Mouse (Mus musculus) fibroblast of lung, adult 2 months (primary cell): ENCODE measurements at regions not wholly inside any gene's neighbourhood (a gene's known extent, or its start where the extent isn't known, plus 50 kb on each side); places are given as distances from the start of the nearest gene placed in this dataset.

Source experiments
- DNase-seq: peaks from one replicate; pipeline ENCODE4 v3.0.0-alpha.2; 2011; ENCODE audit warnings: low read depth

DNA sequence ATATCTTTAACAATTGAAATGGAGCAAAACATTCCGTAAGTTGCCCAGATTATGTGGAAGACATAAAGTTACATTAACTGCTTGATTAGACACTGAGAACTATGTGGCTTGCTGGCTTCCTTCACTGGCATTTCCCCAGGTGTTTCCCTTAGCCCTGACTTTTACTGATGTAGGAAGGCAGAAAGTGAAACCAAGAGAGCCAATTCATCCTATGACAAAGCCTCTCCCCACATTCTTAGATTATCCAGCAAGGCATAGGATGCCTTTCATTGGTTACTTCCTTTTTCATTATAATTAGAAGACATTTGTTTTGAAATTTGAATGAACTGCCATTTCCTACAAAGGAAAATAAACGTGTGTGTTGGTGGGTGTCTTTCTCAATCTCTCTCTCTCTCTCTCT lies 72.1 kb downstream of the Cdc42ep3 start:
- DNase-seq = no peak

DNA sequence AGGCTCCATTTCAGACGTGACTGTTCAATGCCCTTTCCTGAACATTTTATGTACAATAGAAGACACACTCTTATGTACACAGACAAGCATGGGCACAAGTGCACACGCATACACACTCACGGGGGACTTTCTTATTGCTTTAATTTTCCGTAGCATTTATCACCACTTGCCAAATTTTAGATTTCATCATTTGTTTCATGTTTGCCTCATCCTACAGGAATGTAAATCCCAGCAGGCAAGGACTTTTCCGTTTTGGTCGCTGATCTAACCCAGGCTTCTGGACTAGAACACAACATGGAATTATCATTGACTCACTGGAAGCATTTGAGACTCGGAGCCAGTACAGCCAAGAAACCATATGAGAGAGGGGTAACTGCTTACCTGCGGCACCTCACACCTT lies 81.3 kb downstream of the Cdc42ep3 start:
- DNase-seq = no peak

DNA sequence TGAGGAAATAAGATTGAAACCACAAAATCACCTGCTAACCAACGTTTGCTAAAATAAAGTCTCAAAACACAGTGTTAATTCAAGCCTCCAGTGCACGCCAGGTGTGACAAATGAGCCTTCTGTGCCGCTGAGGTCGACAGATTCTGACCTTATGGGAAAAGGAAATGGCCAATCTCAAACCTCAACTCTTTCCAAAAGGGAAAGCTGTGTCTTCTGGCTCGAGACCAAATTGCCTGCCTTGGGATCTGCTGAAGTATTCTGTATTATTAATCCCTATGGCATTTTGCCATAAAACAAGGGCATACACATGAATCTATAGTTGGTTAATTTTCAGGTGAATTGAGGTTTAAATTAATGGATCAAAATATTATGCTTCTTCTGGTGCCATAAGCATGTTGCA lies 95.2 kb downstream of the Cdc42ep3 start:
- no peak for DNase-seq

DNA sequence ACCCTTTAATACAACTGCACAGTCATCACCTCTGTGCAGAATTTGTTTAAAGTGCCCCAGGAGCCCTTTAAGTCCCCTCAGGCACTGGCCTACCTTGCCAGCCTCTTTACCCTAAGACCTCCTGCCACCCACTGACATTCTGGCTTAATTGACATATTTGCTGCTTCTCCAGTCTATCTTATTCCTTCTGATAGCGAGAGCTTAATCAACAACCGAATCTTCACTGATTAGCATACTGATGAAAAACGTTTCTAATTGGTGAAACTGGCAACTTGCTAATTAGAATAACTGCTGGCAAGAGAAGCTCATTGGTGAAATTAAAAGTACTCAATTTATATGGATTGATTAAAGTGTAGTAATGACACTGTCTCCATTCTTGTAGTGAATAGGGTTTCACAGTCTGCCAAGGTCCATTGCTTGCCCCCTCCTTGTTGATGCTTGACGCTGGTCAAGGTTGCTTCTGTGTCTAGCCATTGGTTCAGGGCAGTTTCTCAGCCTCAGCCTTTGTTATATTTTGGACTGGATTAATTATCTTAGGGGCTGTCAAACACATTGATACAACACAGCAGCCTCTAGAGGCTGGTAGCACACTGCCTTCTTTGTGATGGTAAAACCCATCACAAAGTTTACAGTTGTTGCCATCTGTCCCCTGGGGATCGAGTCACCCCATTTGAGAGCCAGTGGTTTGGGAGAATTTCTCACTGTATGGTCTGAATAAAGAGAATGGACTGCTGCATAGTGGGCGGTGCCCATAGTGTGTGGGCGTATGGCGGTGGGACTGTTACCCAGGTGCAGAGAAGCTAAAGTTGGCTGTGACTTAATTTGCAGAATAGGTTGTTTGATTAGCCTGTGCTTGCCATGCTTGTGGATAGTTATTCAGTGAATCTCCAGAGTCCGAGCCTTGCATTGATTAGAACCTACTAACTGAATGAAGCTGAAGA lies 107.7 kb downstream of the Cdc42ep3 start:
- no peak for DNase-seq

DNA sequence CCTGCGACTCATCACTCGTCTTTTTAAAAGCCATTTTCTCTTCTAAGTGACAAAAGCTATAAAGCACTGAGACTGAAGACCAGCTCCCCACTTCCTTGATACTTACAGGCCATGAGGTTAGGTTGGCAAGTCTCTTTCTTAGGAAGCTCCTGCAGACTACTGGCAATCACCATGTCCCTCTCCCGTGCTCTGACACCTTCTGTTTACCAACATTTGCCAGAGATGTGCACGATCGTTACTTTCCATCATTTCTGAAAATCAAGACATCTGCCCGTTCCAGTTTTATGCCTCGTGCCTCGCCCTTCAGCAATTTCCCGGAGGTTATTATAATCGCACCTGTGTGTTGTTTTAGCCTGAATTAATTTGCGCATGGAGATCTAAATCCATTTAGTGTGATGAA lies 110.8 kb downstream of the Cdc42ep3 start:
- DNase-seq = no peak

DNA sequence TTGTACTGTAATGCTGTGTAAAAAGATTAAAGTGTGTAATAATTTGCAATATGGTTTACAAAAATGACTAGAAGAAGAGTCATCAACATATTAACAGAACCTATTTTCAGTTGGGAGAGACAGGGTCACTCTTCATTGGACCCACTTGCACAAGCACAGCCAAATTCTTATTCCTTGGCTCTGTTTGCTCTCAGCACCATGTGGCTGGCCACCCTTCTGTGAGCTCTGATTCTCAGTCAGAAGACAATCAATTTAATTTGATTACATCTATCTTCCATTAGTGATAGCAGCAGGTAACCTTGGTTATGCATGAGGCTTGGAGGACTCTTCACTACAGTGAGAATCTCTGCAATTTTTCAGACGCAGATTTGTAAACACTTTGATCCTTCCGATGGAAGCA lies 111.5 kb downstream of the Cdc42ep3 start:
- no peak for DNase-seq

DNA sequence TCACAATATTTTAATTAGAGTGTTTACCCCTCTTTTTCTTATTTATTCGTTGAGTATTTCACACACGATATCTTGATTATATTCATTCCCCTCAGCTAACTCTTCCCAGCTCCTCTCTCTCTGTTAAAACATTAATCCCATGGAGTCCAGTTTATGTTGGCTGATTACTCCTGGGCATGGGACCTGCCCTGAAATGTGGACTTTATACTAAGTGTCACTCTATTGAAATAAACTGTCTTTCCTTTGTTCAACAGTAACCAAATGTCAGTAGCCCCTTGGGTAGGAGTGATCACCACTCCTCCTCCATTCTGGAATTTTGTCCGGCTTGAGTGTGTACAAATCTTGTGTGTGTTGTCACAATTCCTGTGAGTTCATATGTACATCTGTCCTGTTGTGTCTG lies 113.4 kb downstream of the Cdc42ep3 start:
- no peak for DNase-seq

DNA sequence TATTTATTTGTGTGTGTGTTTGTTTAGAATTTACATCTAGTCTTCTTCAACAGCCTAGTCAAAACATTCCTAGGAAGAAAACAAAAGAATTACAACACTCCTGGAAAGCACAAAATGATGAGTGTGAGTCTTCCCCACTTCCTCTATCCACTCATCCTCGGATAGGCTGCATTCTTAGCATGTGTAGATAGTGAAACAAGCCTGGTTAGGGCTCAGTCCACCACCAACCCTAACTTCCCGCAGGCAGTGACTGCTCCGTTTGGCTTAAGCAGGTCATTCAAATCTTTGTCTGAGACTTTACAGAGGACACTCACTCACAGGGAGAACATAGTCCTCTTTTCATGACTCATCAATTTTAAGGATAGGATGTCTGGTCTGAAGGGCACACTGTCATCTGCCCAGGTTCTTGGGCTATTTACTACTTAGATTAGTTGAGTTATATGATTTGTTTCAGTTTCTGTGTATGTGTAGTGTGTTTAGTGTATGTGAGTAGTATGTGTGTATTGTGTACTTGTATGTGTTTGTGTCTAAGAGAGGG lies 118.6 kb downstream of the Cdc42ep3 start:
- DNase-seq = no peak

DNA sequence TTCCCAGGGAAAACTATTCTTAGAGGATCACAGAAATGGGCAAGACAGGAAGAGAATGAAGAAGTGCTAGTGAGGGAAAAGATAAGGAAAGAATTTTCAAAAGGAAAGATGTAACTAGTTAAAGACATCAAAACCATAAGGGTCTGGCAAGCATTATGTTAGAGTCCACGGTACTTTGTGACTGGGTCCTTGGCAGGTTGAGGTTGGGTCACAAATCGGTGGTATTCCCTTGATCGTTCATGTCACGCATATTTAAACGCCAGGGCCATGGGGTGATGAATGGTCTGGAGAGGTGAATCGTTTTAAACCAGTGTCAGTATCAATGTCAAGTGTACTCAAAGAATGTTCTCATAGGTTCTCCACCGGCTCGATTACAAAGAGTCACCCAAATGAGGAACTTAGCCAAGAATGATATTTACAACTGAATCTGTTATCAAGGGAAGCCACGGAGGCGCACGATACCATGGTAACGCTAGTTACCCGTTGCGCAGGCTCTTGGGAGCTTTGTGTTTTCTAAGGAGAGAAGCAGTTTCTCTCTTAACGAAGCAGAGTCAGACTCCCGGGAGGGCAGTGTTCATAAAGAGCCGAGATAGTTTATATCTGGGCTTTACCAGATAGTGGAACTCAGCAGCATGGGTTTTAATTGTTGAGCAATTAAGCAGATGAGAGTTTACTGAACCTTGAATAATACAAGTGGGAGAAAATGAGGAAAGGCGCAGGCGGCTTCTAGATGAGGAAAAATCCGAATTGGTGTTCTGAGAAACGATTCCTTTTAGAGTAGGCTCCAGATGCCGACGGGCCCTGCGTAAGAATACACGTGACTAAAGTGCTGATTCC lies 124.0 kb downstream of the Cdc42ep3 start:
- DNase-seq = no peak

DNA sequence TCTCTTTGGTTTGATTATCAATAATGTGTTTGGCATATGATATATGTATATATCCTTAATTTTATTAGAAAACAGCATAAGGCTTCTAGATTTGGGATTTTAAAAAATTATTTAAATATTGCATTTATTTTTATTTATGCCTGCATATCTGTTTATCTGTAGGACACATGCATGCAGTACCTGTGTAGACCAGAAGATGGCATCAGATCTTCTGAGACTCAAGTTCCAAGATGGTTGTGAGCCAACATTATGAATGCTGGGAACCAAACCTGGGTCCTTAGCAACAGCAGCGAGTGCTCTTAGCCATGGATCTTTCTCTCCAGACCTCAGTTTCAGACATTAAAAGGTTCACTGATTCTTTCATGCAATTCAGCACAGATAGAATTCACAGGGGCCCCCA lies 148.3 kb downstream of the Cdc42ep3 start:
- no peak for DNase-seq

DNA sequence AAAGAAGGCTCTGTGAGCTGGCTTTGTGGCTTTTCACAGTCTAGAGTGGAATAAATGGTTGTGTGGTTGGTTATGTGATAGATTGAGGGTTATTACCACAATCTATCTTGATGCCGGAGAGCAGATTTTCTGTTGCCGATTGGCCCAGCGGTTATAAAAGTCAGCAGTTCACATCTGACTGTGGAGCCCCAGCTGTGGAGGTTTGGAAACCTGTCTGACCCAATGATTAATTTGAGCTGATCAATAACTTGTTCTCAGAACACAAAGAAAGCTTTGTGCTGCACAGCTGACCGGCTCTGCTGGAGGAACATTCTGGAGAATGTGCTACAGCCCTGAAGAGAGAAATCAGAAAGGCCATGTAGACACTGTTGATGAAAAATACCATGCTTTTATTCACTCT lies 148.8 kb downstream of the Cdc42ep3 start:
- DNase-seq = peak; percentile 75

DNA sequence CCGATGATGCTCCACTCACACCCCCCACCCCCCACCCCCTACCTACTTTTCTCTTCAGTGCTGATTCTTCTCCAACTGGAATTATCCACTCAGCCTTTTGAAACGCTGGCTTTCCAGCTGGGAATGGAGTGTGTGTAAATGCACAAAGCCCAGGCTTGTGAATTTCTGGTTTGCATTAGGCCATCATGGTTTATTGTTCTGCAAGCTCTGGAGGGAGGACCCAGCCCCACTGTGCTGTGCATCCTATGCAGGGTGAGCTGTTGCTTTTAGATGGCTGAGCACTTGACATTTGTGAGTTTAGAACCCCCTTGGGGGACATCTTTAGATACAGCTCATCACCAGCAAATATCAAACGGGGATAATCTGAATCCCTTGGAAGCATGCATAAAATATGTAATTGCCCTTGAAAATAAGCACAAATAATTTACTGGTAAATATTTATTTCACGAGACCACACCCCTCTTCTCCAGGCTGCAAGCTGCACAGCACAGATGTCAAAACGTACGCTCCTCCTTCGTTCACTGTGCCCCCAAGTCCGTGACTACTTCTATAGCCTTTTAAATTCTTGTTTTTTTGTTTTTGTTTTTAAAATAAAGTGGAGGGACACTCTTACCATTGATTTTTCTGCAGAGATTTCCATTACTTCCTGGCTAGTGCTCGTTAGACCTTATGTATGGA lies 148.2 kb downstream of the Qpct start:
- no peak for DNase-seq

DNA sequence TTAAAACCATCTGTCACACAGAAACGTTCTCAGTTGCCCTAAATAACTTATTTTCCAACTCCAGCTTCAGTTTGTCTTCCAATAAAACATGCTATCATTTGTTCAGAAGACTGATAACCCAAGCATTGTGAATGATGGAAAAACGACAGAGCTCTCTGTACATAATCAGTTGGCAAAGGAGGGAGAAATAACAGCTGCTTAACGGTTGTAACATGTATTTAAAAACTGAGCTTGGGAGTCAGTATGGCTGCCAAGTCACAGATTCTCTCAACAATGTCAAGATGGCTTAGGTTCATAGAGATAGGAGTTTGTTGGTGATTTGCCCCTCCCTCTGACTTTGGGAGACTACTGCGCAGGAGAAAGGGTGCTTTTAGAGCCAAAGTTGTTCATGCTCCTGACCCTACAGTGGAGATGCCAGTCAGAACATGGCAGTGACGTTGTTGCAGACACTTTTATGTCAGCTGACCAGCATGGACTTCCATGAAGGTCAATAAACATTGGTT lies 140.2 kb downstream of the Qpct start:
- DNase-seq = no peak

DNA sequence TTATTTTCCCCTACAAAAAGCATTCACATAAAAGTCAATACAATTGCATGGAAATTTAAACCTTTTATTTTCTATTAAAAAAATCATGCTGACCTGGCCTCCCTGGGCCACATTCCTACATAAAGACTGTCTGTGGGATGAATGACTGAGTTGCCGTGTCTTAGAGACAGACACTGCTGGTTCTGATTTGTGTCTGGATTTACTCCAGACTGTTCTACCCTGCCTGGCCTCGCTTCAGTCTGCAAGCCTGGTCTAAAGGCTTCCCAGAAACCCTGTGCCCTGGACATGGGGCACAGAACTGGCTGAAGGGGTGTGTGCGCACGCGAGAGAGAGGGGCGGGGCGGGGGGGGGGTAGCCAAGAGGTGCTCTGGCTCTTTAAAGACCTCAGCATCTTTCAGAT lies 136.6 kb downstream of the Qpct start:
- no peak for DNase-seq

DNA sequence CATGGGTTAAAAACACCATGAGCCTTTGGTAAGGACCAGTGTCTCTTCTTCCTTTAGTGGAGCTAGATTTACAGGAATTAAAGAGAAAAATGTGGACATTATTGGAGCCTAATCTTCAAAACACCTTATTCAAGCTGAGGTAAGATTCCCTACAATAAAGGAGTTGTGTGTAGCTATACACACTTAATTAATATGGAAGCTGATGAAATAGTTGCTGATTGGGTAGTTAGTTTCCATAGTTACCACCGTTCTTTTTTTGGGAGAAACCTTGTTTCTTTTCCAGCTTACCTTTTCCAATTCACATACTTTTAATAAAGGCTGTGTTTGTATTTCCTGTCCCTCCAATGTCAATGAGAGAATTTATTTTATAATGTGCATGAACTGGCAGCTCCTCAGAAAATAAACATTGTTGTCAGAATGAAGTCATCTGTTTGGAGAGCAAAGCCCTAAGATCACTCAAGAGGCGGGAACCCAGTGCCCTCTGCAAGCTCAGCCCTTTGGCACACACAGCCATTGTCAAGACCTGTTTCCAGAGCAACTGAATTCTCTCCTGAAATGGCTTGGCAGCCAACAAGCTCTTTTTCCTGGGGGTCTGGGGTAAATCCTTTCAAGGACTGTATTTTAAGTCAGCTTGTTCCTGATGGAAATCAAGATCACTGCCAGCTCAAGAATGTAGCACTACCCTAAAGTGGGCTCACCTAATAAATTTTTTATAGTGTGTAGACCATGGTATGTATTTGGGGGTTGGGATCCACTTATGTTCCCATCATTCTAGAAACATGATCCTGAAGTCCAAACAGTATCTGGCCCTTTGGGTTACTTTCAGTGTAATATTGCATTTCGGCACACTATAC lies 128.8 kb downstream of the Qpct start:
- no peak for DNase-seq

DNA sequence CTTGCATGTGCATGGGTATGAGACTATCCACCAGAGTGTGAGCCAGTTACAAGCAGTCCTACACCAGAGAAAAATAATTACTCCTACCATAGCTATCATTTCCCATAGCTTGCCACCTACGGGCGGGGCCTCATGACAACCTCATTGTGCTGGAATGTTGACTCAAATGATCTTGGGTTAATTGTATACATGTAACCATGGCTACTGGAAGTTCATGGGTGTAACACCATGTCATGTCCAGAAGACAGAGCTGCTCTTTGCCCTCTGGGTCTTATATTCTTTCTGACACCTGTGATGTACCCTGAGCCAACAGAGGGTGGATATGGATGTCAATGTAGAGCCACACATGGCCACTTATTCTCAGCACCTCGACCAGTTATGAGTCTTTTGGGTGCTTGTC lies 125.6 kb downstream of the Qpct start:
- no peak for DNase-seq

DNA sequence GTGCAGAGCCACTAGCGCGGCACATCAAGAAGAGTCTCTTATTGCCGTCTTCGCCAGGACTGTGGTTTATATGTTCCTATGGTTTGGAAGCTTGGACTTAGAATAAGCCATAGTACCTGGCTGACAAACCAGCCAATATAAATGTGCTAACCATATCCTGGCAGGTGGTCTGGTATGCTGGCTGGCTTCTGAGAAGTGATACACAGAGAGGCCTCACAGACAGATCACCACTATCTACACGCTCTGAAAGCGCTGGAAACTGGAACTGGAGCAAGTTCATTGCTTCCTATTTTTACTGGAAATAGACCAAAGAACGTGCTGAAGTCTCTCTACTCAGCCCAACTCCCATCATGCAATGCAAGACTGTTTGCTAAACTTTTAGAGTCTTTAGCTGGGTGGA lies 124.7 kb downstream of the Qpct start:
- no peak for DNase-seq

DNA sequence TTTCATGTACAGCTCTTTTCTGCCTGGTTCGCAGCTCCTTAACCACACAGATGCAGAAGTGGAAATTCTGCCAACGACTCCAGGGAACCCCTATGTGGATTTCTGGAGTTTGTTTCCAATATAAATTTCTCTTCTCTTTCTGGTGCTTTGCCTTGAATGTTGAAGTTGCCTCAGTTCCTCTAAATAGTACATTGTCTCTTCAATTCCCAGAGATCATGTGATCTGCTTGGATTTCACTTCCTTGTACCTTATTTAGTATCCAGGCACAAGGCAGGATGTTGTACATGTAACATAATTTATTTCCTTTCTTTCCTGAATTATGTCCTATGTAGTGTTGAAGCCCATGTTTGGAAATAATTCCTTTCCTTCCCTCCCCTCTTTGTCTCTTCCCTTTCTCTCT lies 123.7 kb downstream of the Qpct start:
- no peak for DNase-seq

DNA sequence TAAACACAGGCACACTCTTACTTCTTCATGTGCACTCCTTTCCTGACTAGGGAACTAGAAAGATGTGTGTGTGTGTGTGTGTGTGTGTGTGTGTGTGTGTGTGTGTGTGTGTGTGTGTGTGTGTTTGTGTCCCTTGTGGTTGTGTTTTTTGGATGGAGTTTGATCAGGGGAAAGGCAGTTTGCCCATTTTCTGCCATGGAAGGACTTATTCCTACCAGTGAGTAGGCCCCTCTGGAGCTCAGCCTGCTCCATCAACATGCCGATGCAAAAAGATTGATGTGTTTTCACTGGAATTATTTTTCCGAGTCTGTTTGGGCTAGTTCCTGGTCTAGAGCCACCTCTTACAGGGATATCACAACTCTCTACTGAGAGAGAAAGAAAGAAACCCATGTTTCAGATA lies 120.6 kb downstream of the Qpct start:
- peak; percentile 80 for DNase-seq

DNA sequence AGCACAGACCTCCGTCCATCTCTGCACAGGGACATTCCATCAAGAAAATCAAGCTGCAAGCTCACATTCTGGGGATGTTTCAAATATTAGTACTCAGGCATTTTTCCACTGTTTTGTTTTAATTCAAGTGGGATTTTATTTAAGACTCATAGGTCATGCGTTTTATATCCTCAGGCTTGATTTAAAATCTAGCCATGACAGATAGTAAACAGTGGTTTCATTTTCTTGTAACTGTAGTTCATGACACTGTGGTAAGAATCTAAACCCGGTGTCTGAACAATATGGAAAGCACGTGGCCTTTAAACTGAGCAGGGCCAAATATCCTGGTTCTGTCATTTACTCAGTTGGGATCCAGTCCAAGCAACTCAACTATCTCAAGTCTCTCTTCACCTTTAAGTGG lies 119.0 kb downstream of the Qpct start:
- DNase-seq = no peak

DNA sequence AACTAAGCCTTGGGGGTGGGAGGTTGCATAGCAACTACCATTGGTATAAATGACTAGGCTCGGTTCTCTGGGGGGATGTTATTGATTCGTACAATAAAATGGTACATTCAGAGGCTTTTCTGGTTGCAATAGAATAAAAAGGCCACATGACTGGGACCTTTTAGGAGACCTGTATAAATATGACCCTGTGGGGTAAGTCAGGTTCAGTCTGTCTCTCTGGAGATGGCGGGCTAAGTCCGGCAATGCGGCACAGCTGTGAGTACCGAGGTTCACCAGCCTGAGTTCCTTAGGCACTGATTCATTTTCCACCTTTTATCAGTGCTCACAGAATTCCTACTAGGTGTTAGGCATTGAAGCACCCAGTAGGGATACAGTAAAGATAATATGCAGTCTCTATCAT lies 115.5 kb downstream of the Qpct start:
- DNase-seq = no peak
